Mouse (Mus musculus) adrenal gland, adult 2 months (tissue): ENCODE results near the gene Sorbs2. TPM values are rescaled to one million over a fixed set of nuclear protein-coding genes. Genes with fewer than 3 reads are reported as not detected.

Source experiments
- DNase-seq: peaks from one replicate; pipeline ENCODE4 v3.0.0; 2021
- long read RNA-seq: library from polyadenylated mRNA; stranded (forward); transcript quantifications from one replicate; pipeline ENCODE4 v2.0.0, GENCODE M21; 2021
- polyA plus RNA-seq: library from polyadenylated mRNA; depleted of rRNA; stranded (reverse); fragments of >200 nt; gene quantifications from 2 replicates; pipeline ENCODE4 v1.2.3, GENCODE M21; 2012; rRNA removed
- total RNA-seq, 2 experiments: library from RNA; stranded (reverse); gene quantifications; 2 replicates each; pipeline ENCODE4 v1.2.3; 2021

The Sorbs2 gene
- total RNA-seq (100 to 1,000 TPM; 131 to 138 TPM), polyA plus RNA-seq (61.1 and 73.9 TPM in 2 replicates)
- long read RNA-seq, partial matches to known transcripts, result 6 of 34 reads
- long read RNA-seq, other reads (novel, unspliced or antisense), result 28 of 34 reads

DNA sequence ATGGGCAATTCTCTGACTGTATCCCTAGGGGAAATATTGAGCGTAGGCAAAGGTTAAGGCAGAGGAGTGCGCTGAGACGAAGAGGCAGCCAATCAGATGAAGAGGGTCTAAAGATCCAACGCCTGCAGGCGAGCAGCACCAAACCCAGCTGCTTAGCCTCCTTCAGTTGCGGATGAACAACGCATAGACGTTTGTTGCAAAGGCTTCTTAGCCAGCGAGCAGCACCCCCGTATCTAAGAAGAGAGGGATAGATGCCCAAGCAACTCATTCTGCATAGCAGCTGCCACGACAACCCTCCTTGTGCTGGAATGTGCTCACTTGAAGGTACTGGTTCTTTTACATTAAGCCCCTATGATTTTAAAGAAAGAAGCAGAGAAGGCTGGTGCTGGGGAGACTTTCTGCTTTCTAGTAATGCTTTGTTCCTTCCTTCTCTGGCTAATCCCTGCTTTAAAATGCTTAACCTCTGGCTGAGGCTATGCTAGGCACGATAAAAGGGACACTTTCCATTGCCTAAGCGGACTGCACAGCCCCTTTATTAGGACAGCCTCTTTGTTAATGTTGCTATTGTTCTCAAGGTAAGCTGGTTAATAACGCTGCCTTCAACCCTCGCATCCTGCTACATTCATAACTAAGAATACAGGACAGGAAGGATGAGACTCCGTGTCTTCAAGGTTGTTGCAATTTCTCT, at the start of gene Sorbs2:
Sorbs2 (plus strand) TSS at position 155 of the 688 bp plus-strand sequence.
- DNase-seq, result peak; percentile 24

DNA sequence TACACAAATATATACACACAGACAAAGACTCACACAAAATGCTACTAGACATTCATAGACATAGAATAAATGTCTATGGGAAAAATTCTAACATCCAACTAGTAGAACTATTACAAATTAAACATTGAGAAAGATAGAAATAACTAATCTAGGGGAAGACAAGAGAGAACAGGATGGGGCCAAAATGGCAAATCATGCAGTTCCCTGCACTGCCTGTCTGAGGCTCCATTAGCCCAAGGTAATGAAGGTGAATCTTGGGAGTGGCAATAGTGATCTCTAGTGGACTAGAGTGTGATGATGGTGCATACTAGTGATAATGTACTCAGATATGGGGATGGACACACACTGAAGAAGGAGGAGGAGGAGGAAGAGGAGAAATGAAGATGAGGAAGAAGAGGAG, 49.7 kb upstream of the Sorbs2 start:
- no peak for DNase-seq

DNA sequence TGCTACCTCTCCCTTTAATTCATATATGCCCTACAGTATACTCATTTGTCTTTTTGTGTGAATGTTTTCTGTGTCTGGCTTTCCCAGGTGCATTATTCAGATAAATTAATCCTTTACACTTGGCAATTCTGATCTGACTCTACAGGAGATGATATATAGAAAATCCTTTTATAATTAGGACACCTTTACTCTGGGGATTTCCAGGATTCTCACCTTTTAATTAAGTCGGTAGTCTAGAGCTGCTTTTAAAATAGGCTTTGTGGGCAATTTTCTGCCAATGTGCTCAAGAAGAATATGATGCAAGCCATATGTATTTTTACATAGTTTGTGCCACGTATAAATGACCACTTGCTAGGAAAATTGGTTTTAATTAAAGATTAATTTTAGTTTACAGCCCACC, 38.6 kb upstream of the Sorbs2 start:
- no peak for DNase-seq

DNA sequence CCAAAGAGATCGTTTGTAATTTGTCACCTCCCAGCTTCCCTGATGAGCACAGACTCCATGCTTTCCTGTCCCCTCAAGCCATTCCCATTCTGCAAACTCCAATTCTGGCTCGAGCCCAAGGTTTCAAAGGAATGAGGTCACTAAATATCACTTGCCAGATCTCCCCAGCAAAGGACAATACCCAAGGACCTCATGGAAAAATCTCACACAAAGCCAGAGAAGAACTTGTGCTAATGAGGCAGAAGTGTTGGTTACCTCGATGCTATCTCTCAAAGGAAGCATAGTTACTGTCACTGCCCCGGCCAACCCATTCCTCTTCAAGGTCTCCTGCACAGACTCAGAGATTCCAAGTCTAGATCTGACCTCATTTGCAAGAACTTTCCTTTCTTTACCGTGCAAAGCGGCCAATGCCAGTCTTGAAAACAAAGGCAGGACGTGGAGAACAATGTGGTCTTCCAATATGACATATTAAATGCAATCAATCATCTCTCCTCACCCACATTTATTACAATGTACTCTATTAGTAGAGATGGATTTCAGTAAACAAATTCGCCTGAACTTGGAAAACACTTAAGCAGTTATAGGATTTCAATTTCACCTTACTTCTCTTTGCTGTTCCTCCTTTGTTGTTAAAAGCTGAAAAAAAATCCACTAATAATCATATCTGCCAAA, 37.9 kb upstream of the Sorbs2 start:
- peak; percentile 86 for DNase-seq

DNA sequence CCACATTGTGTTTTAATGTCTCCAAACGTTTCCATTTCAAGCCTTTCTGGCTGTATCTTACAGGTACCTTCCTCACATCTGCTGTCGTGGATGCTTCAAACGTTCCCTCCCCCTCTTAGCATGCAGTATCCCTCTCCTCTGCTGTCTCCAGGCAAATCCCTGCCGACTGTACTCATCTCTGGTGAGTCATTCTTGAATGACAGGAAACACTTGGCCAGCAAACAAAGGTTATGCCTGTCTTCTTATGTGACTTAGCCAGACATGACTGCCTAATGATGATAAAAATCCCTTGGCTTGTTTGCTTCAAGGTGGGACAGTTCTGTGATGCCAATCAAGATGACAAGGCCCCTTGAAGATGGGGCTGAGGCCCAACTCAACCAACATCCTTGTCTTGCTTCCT, 26.7 kb upstream of the Sorbs2 start:
- DNase-seq, result peak; percentile 69

DNA sequence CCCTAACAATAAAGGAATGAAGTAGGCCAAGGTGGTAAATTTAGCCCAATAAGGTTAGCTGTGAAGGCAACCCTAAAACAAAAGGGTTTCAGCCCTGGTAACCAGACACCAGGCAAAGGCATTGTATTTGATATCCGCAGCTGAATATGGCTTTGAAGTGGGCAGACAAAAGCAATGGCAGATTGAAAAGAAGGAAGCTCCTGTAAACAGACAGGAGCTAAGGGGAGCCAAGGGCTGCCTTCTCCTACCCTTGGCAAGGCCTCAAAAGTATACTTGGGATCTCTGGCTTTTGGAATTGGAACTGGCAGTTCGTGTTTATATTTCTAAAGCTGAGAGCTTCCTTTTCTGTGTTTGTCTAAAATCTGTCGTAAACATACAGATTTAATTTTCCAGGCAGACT, 21.3 kb upstream of the Sorbs2 start:
- DNase-seq, result no peak

DNA sequence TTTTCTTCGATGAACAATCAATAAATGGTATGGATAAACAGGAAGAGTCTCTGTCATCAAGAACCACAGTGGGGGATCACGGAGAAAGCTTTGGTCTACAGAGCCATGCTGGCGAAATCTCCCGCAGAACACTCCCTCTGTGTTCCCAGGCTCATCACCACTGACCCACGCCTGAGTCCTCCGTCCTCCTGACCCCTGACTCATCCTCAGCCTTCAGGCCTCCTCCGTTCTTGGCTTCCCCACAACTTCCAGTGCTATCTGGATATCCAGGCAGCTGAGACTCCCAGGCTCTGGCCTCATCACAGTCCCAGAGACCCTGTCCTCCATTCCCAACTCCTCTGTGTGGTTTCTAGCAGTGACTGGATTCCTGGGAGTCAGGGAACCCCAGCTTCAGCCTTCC, 3.6 kb upstream of the Sorbs2 start:
- peak; percentile 68 for DNase-seq

DNA sequence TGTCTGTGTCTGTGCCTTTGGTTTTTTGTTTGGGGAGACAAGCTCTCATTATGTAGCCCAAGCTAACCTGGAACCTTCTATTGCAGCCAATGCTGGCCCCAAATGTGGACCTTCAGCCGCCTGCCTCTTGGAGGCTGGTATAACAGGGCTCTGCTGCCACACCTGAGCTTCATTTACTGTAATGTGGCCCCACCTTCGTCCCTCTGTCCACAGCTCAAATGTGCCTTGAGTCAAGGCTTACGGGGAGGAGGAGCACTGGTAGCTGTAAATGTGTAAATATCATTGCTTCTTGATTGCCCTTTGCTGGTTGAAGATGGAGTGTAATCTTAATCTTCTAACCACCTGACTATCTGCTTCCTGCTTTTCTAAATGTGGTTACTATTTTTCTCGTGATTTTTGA, 1.2 kb upstream of the Sorbs2 start:
- DNase-seq, result no peak

DNA sequence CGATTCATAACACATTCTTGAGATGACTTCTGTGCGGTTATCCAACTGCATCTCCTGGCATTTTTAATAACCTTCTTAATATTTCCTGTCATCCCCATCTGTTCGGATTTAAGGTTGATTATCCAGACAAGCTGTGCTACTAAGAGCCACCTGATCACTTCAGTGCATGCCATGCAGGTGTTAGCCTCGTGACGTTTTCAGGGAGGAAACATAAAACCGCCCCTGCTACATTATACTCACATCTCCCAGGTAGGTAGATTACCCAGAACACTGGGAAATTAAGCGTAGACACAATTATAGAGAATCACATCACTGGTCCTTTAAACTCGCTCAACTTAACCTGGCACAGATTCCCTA, 333 bp upstream of the Sorbs2 start:
- DNase-seq, result no peak

DNA sequence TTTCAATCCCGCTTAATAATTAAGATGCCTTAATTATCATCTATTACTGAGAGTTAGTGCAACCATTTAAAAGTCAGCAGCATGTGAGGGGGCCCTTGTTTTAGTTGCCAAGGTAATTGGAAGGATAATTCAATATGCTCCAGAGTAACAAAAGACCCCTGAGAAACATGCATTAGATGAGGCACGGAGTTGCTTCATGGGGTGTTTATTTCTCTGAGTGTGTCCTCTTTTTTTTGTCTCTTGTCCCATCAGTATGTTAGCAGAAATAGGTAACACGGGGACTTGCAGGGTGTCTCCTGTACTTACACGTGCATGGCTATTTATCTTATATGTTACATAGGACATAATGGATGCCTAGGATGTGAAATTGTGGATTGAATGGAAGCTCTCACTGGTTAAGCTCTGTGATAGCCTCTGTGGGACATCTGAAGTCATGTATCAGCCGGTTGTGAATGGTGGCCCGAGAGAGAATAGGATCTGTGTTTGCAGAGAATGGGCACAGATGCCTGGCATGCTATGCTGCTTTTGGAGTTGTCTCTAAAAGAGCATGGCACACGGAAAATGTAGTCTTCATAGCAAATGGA, 1.0 kb downstream of the Sorbs2 start:
- no peak for DNase-seq

DNA sequence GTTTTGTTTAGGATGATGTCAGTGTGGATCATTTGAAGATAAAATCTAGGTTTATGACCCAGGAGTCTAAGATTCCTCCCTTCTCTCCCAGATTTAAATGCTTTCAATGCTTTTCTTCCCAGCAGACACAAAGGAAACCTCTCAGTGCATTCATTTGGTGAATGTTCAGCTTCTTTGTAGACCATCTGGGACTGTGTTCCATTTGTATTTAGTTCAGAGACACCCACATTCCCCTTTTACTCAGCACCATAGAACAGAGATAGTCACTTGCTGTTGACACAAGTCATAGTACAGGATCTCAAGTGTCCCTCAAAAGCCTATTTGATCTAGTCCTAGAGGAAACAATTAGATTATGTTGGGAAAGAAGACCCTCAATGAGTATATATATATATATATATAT, 4.8 kb downstream of the Sorbs2 start:
- no peak for DNase-seq

DNA sequence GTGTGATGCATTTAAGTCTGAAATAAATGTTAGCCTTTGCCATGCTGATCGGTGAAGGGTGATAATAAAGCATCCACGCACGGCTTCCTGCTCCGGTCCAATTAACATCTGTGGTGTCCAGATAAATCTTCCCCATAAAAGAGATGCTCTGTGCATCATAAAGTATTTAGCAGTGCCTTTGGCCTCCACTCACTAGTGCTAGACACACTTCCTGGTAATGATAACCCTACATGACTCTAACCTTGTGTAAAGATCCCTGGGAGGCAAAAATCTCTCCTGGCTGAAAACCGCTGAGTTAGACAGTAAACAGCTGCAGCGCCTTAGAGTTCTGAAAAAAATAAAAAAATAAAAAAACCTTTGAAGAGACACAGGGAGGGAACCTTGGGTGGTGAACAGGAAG, 14.0 kb downstream of the Sorbs2 start:
- no peak for DNase-seq

DNA sequence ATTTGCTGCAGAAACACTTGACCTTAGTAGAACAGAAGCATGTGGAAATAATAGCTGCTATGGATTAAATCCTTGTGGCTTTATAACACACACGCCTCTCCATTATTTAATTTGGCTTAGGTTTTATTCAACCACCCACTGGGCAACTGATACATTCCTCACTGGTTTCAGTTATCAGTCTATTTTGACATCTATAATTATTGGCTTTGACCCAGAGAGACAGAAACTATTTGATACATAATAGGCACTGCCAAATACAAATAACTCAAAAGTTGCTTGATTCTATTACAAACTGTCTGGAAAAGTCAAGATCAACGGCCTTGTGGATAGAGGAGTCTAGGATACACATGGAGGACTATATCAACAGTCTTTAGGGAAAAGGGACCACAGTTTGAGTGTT, 20.1 kb downstream of the Sorbs2 start:
- DNase-seq, result no peak

DNA sequence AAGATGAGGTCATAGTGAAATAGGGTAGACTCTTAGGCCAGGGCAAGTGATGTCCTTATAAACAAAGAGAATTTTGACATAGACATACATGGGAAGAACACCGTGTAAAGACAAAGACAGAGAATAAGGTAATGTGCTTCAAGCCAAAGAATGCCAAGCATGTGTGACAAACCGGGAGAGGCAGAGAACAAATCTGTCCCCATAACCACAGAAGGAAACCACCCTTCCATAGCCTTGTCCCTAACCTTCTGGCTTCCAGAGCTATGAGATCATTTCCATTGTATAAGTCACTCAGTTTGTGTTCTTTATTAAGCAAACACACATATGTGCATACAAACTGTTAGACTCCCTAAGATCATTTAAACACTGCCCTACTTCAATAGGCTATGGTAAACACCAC, 21.3 kb downstream of the Sorbs2 start:
- DNase-seq, result no peak

DNA sequence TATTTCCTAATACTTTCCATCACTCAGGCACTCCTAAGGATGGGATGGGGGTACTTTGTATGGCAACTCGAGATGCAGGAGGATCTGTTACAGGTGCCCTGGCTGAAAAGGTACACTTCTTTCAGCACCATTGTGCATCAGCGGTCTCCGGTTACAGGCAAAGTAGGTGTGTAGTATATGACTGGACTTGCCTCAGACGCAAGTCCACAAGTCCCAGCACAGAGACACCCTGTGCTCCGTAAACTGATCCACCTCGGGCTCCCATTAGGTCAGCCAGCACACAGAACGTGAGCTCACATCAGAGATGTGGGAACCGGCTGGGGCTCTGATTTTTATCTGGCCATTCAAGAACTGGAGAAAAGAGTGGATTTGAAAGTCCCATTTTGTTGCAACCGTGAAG, 29.0 kb downstream of the Sorbs2 start:
- DNase-seq, result no peak

DNA sequence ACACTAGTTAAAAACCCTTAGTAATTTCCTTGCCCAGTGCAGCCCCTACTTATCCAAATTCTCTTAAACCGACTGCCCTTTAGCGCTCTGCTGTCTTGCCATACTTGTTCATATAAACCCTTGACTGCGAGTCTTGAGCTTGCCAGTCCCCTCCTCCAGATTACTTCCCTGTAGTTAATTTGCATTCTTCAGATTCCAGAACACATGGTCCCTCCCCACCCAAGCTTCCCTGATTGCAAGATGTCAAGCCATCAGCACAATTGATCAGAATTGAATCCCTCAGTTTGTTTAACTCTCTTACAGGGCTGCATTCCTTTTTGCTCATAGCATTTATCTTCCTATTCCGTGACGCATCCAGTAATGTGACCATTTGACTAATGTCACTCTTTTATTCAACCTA, 32.9 kb downstream of the Sorbs2 start:
- DNase-seq, result peak; percentile 22

DNA sequence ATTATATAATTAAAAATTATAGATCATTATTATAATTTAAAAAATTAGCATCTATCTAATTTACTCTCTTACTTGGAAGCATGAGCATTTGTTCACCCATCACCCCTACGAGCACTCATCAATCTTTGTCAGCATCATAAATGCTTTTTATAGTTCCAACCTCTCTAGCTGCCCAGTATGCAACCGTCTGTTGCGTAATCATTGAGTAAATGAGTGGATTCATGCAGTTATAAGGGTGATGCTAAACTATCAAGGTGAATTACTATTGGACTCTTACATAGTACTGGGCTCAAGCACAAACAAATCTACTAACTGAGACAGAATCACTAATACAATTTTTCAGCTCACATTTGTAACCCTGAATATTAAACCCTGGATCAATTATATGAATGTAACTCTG, 44.6 kb downstream of the Sorbs2 start:
- no peak for DNase-seq

DNA sequence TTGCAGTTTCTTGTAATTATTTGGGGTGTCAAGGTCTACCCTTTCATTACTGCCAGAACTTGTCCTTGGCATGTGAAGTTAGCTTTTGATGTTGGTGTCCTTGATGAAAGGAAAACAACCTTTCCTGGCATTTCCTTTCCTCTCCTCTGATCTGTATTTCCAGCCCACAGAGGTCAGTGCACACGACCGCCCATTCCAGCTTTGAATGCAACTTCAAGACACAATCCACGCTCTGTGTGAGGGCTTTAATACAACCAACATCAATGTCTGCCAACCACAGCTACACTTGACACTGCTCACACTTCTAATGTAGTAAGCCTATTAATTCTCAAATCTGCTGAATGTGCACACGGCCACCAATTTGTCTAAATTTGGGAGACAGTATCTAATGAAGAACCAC, 47.0 kb downstream of the Sorbs2 start:
- peak; percentile 42 for DNase-seq

DNA sequence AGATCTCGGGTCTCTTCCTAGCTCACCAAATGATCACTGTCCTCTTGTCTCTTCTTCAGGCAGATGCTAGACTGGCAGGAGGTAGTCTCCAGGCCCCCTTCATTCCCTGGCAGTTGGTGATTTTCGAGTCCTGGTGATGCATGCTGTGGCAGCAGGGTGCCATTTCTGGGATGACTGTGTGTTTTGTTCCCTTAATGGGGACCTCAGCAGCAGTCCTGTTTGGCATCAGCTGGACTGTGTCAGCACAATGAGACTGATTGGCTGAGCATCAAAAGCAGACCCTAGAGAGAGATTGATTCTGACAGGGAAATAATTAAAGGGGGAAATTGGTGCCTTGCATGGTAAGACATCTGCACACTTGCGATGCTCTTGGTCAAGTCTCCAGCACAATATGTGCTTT, 50.3 kb downstream of the Sorbs2 start:
- DNase-seq, result no peak

DNA sequence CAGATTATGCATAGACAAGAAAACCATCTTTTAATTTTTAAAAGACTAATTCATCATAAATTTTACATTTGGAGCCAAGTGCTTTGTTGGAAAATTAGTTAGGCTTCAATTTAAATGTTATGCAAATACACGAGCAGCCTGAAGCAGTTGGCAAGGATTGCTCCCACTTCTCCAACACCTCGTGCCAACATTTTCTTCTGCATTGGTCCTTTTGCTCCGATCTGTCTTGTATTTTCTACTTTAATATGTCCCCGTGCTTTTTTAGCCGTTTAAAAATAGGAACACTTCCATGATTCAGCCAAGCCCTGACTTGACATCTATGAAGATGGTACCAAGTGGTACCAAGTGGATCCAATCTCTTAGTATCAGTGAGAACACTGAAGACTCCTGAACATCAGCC, 50.8 kb downstream of the Sorbs2 start:
- DNase-seq, result no peak

DNA sequence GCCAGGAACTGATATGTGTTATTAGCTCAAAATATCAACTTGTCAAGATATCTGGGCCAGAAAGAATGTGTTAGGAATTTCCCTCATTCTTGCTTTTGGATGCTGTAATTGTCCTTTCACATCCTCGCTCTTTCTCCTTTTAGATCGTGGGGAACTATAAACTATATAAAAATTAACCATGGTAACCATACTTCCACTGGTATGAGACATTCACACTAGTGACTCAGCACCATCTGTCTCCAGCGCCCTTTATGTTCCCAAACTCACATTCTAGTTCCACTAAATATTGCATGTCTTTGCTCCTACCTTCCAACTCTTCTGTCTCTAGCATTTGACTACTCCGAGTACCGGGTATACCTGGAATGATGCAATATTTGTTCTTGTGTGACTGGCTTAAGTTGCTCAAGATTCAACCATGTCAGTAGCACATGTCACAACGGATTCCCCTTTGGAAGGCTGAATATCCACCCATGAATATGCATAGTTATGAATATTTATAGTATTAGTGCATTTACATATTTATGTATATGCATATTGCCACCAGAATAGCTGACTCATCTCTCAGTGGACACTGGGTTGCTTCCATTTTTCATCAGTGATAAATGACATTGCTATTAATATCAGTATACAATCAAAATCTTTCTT, 51.7 kb downstream of the Sorbs2 start:
- DNase-seq, result no peak

DNA sequence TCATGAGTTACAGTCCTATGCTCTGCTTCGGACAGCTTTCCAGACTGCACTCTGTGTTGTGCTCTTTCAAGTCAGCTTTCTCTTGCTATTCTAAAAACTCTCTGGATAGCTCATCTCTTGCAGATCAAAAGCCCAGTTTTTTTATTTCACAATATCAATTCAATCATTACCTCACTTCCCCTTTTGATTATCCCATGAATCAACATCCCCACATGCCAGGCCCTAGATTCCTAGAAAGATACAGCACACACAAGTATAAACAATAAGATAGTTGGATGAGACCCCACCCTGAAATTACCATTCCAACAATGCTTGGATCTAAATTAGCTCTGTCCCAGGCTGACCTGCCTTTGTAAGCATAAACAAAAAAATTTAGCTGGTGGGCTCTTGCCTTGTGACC, 57.6 kb downstream of the Sorbs2 start:
- DNase-seq, result no peak

DNA sequence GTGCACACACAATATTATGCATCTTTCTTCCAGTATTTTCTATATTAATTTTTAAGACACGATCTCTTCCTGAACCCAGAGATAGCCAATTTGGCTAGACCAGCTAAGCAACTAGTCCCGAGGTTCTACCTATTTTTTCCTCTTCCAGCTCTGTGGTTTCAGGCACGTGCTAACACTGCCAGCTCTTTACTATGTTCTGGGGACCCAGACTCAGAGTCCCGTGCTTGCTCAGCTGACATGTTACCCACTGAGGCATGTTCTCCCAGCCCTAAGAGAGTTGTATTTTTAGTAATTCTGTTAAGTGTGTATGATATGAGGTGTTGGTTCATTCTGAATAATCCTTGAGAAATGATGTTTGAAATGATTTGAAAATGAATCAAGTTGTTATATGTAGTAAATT, 62.5 kb downstream of the Sorbs2 start:
- DNase-seq, result no peak
